Mouse (Mus musculus): ENCODE results near the gene Slbp.

Slbp gene

GRCm38 (mm10) chr5:33629301-33629987 lies 22.9 kb downstream of the Slbp start, which contains the start of the genes Fam53a and Gm9903:
Fam53a (minus strand) TSS chr5:33629635.
Gm9903 (plus strand) TSS chr5:33629925.
- DNase-seq (ENCODE audit: low spot score): peak; percentile 99

GRCm38 (mm10) chr5:33628820-33629300 lies 23.5 kb downstream of the Slbp start:
- DNase-seq (ENCODE audit: low spot score): peak; percentile 29

GRCm38 (mm10) chr5:33627968-33628367 lies 24.4 kb downstream of the Slbp start:
- DNase-seq (ENCODE audit: low spot score): no peak

GRCm38 (mm10) chr5:33623766-33624165 lies 28.6 kb downstream of the Slbp start:
- no peak for DNase-seq (ENCODE audit: low spot score)

GRCm38 (mm10) chr5:33622671-33623070 lies 29.7 kb downstream of the Slbp start:
- DNase-seq (ENCODE audit: low spot score): no peak

GRCm38 (mm10) chr5:33614391-33614790 lies 38.0 kb downstream of the Slbp start:
- DNase-seq (ENCODE audit: low spot score): no peak

GRCm38 (mm10) chr5:33611795-33612194 lies 40.6 kb downstream of the Slbp start:
- DNase-seq (ENCODE audit: low spot score): no peak

- DNase-seq (ENCODE audit: low spot score): no peak
Measured at GRCm38 (mm10) chr5:33609226-33609625, 43.1 kb downstream of the Slbp start.

- DNase-seq (ENCODE audit: low spot score): no peak
Measured at GRCm38 (mm10) chr5:33607434-33607833, 44.9 kb downstream of the Slbp start.

GRCm38 (mm10) chr5:33606631-33607030 lies 45.7 kb downstream of the Slbp start:
- DNase-seq (ENCODE audit: low spot score): no peak

GRCm38 (mm10) chr5:33605314-33605713 lies 47.1 kb downstream of the Slbp start:
- DNase-seq (ENCODE audit: low spot score): no peak

GRCm38 (mm10) chr5:33593620-33594019 lies 58.8 kb downstream of the Slbp start:
- no peak for DNase-seq (ENCODE audit: low spot score)

- DNase-seq (ENCODE audit: low spot score): peak; percentile 32
Measured at GRCm38 (mm10) chr5:33589221-33589888, 63.0 kb downstream of the Slbp start.

- DNase-seq (ENCODE audit: low spot score): no peak
Measured at GRCm38 (mm10) chr5:33588066-33588465, 64.3 kb downstream of the Slbp start.

GRCm38 (mm10) chr5:33587498-33588058 lies 64.8 kb downstream of the Slbp start:
- no peak for DNase-seq (ENCODE audit: low spot score)

All from ovary, postnatal 10 days (tissue).